Mouse (Mus musculus): ENCODE data around the gene Fancc. TPM values are rescaled to one million over a fixed set of nuclear protein-coding genes. Genes with fewer than 3 reads are reported as not detected.
"Not testable (repeated sequence)": the region's sequence is repeated elsewhere in the genome, so short reads cannot be mapped to it uniquely, and the experiment has no call there.

The Fancc gene
- polyA plus RNA-seq, 1 experiment from 2014 or later = 15.3 TPM

DNA sequence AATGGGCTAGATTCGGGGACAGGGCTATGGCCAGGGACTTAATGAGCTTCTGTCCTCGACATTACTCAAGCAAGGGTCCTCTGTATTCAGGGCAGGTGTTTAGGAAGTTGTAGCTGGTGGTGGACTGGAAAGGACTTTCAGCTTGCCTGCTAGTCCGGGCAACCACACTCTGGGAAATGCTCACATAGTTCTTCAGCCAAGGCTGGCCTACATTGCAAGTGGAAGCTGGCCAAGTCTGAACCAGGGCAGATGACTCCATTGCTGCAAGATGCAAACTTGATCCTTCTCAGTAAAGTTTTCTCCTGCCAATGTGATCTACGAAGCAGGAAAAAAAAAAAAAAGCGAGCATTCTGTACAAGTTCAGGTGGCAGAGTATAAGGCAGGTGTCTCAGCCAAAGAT, 44.2 kb downstream of the Fancc start:
- Histone ChIP-seq H3K9ac (no peak overlapping the region), H3K9me3 (replicated peaks) (no peaks in the 10 kb centered on the region), H3K4me1 (replicated peaks) (no peaks in the 10 kb centered on the region), H3K27me3 (replicated peaks) (no peaks in the 10 kb centered on the region), H3K27ac (ENCODE audit: poor library complexity, severe bottlenecking) (no peak overlapping the region), H3K4me3 (no peak overlapping the region), H3K36me3 (no peaks in the 10 kb centered on the region), H3K4me2 (no peak overlapping the region)
- no peak for ATAC-seq (ENCODE audit: insufficient number of reproducible peaks, low FRiP score)
- 65% methylated on average over 5 of the region's 5 CpGs for WGBS

DNA sequence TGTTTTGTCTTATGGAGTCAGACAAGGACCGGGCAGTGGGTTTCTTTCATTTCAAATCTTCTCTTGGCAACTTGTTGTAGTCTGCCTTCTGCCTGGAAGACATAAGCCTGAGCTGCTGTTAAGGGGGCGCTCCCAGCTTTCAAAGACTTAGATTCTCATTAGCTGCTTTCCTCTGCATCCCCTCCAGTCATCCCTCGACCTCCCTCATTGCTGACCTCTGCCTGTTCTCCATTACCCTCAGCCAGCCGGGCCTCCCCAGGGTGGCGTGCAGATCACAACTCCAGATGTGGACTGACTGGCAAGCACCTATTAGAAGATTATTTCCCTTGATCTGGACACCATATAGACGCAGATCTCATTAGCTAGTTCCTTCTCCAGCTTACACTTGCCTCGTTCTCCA, 45.9 kb downstream of the Fancc start:
- no peak for ATAC-seq (ENCODE audit: insufficient number of reproducible peaks, low FRiP score)
- Histone ChIP-seq H3K27me3 (replicated peaks) (no peaks in the 10 kb centered on the region), H3K4me3 (no peak overlapping the region), H3K27ac (ENCODE audit: poor library complexity, severe bottlenecking) (no peak overlapping the region), H3K9ac (no peak overlapping the region), H3K4me2 (no peak overlapping the region), H3K4me1 (replicated peaks) (no peaks in the 10 kb centered on the region), H3K36me3 (no peaks in the 10 kb centered on the region), H3K9me3 (replicated peaks) (no peaks in the 10 kb centered on the region)
- WGBS = 71% methylated on average over 7 of the region's 7 CpGs

DNA sequence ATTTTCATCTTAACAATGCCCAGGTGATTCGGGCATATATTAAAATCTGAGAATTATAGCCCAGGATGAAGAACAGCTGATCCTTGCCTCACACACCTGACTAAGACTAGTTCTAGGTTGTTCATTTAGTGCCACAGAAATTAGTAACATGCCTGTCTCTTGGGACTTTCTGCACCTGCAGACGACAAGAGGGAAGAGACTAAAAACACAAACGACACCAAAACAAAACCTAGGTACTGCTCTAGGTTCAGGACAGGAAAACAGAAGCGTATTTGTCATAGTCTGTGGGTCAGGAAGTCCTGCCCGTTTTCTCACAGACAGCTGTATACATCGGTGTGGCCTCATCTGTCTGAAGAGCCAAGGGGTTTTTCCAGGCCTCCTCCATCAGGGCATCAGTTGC, 51.7 kb downstream of the Fancc start:
- H3K27me3 ChIP-seq (replicated peaks) = no peaks in the 10 kb centered on the region
- no peak overlapping the region for H3K4me2 ChIP-seq
- 64% methylated on average over 6 of the region's 6 CpGs for WGBS
- H3K4me1 ChIP-seq (replicated peaks) = no peaks in the 10 kb centered on the region
- H3K9ac ChIP-seq = no peak overlapping the region
- H3K36me3 ChIP-seq = no peaks in the 10 kb centered on the region
- no peaks in the 10 kb centered on the region for H3K9me3 ChIP-seq (replicated peaks)
- ATAC-seq (ENCODE audit: insufficient number of reproducible peaks, low FRiP score) = no peak
- no peak overlapping the region for H3K4me3 ChIP-seq
- no peak overlapping the region for H3K27ac ChIP-seq (ENCODE audit: poor library complexity, severe bottlenecking)

DNA sequence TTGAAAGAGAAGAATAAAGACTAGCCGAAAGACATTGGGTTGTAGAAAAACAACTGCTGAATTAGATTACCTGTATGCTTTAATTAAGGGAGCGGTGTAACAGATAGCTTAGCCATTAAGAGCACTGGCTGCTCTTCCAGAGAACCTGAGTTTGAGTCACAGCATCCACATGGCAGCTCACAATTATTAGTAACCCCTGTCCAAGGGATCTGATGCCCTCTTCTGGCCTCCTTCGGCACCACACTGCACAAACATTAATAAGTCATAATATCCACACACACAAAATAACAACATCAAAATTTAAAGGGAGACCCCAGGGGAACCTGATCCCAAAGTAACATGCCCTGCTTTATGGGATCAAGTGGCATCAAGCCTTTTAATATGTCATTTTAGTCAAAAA, 64.3 kb downstream of the Fancc start:
- Histone ChIP-seq H3K27ac (ENCODE audit: poor library complexity, severe bottlenecking) (no peak overlapping the region), H3K4me1 (replicated peaks) (peaks cover 6% of the 10 kb centered on the region), H3K27me3 (replicated peaks) (no peaks in the 10 kb centered on the region), H3K9ac (no peak overlapping the region), H3K36me3 (no peaks in the 10 kb centered on the region), H3K9me3 (replicated peaks) (no peaks in the 10 kb centered on the region), H3K4me2 (no peak overlapping the region), H3K4me3 (no peak overlapping the region)
- no peak for ATAC-seq (ENCODE audit: insufficient number of reproducible peaks, low FRiP score)
- WGBS = 92% methylated on average over 3 of the region's 3 CpGs

DNA sequence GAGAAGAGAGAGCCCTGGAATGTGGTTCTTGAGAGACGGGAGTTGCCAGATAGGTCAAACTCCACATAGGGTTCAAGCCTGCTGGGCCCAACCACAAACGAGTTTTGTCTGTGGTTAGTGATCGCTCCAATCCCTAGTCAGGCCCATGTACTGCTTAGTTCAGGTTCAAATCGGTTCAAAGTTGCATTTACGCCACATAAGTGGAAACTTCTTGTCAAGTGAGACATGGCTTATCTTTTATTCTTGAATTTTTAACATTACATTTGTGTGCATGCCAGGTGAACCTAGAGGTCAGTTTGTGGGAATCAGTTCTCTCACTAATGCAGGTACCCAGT, 65.3 kb downstream of the Fancc start:
- Histone ChIP-seq H3K9ac (peak overlapping the region; percentile 82), H3K27me3 (replicated peaks) (no peaks in the 10 kb centered on the region), H3K36me3 (no peaks in the 10 kb centered on the region), H3K4me3 (peak overlapping the region; percentile 73), H3K27ac (ENCODE audit: poor library complexity, severe bottlenecking) (peak overlapping the region; percentile 99), H3K4me2 (peak overlapping the region; percentile 71), H3K9me3 (replicated peaks) (no peaks in the 10 kb centered on the region), H3K4me1 (replicated peaks) (peaks cover 6% of the 10 kb centered on the region)
- WGBS = 9% methylated on average over 5 of the region's 5 CpGs
- no peak for ATAC-seq (ENCODE audit: insufficient number of reproducible peaks, low FRiP score)

DNA sequence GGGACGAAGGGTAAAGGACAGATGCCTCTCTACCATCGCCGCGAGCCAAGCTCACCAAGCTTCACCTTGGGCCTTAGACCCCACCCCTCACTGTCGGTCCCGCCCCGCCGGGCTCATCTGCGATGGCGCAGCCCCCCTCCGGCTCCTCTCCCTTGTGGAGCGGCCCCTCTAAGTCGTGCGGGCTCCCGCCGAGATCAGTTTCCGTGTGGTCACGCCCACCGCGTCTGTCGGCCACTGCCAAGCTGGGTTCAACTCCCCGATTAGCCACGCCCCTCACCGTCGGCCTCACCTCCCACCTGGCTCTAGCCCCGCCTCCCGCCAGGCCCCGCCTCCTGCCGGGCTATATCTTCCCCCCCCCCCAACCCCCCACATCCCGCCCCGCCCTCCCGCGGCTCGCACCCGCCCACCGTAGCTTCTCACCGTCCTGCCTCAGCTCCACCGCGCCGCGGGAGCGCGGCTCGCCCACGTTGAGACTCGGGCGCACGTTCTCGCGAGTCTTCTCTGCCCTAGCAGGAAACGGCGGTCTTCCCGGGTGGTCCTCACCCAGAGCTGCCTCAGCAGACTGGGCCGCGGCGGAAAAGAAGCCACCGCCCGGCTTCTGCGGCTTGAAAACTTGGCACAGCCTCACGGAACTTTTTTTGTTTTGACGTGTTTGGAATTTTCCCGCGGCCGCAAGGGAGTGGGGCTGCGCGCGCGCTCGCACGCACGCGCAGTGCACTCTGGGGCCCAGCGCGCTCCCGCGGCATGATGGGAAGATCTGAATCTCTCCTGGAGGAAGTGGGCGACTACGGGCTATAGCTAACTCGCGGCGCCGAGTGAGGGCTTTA, 65.8 kb downstream of the Fancc start:
- Histone ChIP-seq H3K4me3 (peak overlapping the region; percentile 73), H3K9ac (peak overlapping the region; percentile 82), H3K4me1 (replicated peaks) (peaks cover 6% of the 10 kb centered on the region), H3K36me3 (no peaks in the 10 kb centered on the region), H3K9me3 (replicated peaks) (no peaks in the 10 kb centered on the region), H3K27me3 (replicated peaks) (no peaks in the 10 kb centered on the region), H3K4me2 (peak overlapping the region; percentile 71), H3K27ac (ENCODE audit: poor library complexity, severe bottlenecking) (peak overlapping the region; percentile 99)
- ATAC-seq (ENCODE audit: insufficient number of reproducible peaks, low FRiP score) = peak; percentile 97
- WGBS = under 1% methylated on average over 74 of the region's 82 CpGs

DNA sequence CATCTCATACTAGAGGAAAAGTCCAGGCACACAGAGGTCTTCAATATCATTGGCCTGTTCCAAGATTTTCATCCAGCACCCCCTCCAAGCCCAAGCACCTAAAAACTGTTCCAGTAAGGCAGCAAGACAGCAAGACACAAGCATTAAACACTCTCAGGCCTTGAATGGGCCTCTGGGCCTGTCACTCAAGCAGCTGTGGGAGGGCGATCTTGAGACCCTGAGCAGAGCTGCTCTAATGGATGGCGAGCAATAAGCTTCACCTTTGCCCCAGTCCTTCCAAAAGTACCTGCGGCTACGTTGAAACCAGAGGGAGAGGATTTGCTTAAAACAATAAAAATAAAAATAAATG, 66.4 kb downstream of the Fancc start:
- peak overlapping the region; percentile 73 for H3K4me3 ChIP-seq
- no peaks in the 10 kb centered on the region for H3K27me3 ChIP-seq (replicated peaks)
- H3K4me2 ChIP-seq = peak overlapping the region; percentile 71
- ATAC-seq (ENCODE audit: insufficient number of reproducible peaks, low FRiP score) = peak; percentile 66
- H3K9ac ChIP-seq = peak overlapping the region; percentile 82
- 1% methylated on average over 4 of the region's 4 CpGs for WGBS
- H3K4me1 ChIP-seq (replicated peaks) = peaks cover 6% of the 10 kb centered on the region
- no peaks in the 10 kb centered on the region for H3K9me3 ChIP-seq (replicated peaks)
- H3K27ac ChIP-seq (ENCODE audit: poor library complexity, severe bottlenecking) = peak overlapping the region; percentile 99
- H3K36me3 ChIP-seq = no peaks in the 10 kb centered on the region

DNA sequence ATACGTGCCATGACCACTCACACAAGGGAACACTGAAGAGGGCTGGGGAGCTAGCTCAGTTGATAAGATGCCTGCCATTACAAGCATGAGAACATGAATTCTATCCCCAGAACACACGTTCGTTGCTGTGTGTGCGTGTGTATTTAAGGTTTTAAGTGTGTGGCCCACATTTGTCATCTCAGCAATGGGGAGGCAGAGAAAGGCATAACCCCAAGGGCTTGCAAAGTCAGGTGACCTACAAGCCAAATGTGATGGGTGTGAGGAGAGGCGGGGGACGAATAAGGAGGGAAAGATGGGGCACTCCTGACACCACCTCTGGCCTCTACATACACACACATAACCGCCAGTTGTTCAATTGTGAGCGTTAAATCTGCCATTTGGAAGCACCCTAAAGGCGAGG, 66.9 kb downstream of the Fancc start:
- Histone ChIP-seq H3K36me3 (no peaks in the 10 kb centered on the region), H3K27ac (ENCODE audit: poor library complexity, severe bottlenecking) (peak overlapping the region; percentile 99; the same call in 1 of the 2 replicates), H3K9me3 (replicated peaks) (no peaks in the 10 kb centered on the region), H3K9ac (peak overlapping the region; percentile 82; the same call in 1 of the 2 replicates), H3K4me2 (peak overlapping the region; percentile 71), H3K4me3 (peak overlapping the region; percentile 73), H3K27me3 (replicated peaks) (no peaks in the 10 kb centered on the region), H3K4me1 (replicated peaks) (peaks cover 6% of the 10 kb centered on the region)
- 69% methylated on average over 9 of the region's 9 CpGs for WGBS
- ATAC-seq (ENCODE audit: insufficient number of reproducible peaks, low FRiP score) = no peak

DNA sequence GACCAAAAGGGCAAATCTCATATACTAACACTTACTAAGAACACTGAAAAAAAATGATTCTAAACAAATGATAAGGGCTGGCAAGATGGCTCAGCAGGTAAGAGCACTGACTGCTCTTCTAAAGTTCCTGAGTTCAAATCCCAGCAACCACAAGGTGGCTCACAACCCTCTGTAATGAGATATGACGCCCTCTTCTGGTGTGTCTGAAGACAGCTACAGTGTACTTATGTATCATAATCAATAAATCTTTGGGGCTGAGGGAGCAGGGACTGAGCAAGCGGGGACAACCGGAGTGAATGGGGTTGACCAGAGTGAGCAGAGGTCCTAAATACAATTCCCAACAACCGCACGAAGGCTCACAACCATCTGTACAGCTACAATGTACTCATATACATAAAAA, 68.9 kb downstream of the Fancc start:
- not testable (repeated sequence) for H3K27ac ChIP-seq (ENCODE audit: poor library complexity, severe bottlenecking); H3K4me2 ChIP-seq; H3K27me3 ChIP-seq (replicated peaks); ATAC-seq (ENCODE audit: insufficient number of reproducible peaks, low FRiP score); H3K4me3 ChIP-seq; H3K9me3 ChIP-seq (replicated peaks); H3K4me1 ChIP-seq (replicated peaks); H3K36me3 ChIP-seq; H3K9ac ChIP-seq
- 91% methylated on average over 5 of the region's 5 CpGs for WGBS

DNA sequence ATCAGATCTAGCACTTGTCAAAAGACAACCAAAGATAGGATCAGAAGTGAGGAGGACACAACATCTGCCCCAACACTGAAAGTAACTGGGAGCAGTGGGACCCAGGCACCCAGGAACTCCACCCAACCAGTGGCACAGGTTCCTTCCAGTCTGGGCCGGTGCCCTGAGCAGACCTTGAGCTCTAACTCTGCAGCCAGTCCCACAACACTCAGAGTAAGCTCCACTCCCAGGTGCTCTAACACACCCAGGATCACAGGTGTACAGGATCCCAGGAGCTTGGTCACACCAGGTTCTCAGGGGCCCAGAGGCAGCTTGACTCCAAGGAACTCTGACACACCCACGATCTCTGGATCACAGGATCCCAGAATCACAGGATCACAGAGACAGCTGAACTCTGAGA, 74.0 kb downstream of the Fancc start:
- Histone ChIP-seq H3K27ac (ENCODE audit: poor library complexity, severe bottlenecking) (no peak overlapping the region), H3K27me3 (replicated peaks) (no peaks in the 10 kb centered on the region), H3K4me1 (replicated peaks) (0 out of 2 replicates have a peak, but pooled peaks cover 8% of the 10 kb centered on the region), H3K9me3 (replicated peaks) (no peaks in the 10 kb centered on the region), H3K4me2 (no peak overlapping the region), H3K9ac (no peak overlapping the region), H3K36me3 (no peaks in the 10 kb centered on the region), H3K4me3 (no peak overlapping the region)
- 93% methylated on average over 2 of the region's 2 CpGs for WGBS
- no peak for ATAC-seq (ENCODE audit: insufficient number of reproducible peaks, low FRiP score)

DNA sequence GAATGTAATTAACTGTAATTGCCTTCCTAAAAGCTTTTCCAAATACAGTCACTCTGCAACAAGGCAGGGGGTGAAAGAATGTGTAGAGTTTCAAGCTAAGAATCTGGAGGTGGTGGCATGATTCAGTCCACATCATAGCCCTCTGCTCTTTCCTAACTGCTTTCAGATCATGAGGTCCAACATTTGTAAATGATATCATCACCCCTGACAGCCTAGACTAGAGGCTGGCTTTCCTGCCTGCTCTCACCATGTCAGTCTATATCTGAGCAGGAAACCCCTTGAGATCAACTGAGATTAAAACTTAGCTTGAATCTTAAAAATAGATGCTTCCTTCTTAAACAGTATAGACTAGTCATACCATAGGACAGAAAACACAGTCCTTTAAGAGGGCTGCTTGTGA, 75.9 kb downstream of the Fancc start:
- no peak overlapping the region for H3K4me2 ChIP-seq
- ATAC-seq (ENCODE audit: insufficient number of reproducible peaks, low FRiP score) = no peak
- no peaks in the 10 kb centered on the region for H3K27me3 ChIP-seq (replicated peaks)
- H3K36me3 ChIP-seq = no peaks in the 10 kb centered on the region
- no peak overlapping the region for H3K4me3 ChIP-seq
- no peak overlapping the region for H3K9ac ChIP-seq
- no peak overlapping the region for H3K27ac ChIP-seq (ENCODE audit: poor library complexity, severe bottlenecking)
- 0 out of 2 replicates have a peak, but pooled peaks cover 8% of the 10 kb centered on the region for H3K4me1 ChIP-seq (replicated peaks)
- H3K9me3 ChIP-seq (replicated peaks) = no peaks in the 10 kb centered on the region

DNA sequence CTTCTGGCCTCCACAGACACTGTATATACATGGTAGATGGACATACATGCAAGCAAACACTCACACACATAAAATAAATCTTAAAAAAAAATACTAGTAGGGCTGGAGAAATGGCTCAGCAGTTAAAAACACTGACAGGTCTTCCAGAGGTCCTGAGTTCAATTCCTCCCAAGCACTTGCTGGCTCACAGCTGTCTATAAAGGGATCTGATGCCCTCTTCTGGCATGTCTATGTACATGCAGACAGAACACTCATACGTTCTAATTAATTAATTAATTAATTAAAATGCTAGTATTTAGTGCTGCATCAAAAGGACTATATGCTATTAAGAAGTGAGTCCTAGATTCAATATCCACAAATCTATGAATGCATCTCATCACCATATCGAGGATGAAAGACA, 78.9 kb downstream of the Fancc start:
- no peak for ATAC-seq (ENCODE audit: insufficient number of reproducible peaks, low FRiP score)
- no peaks in the 10 kb centered on the region for H3K9me3 ChIP-seq (replicated peaks)
- 79% methylated on average over 2 of the region's 2 CpGs for WGBS

More for the DNA sequence above, 78.9 kb downstream of the Fancc start:
- Histone ChIP-seq H3K36me3 (no peaks in the 10 kb centered on the region), H3K4me3 (no peak overlapping the region), H3K4me2 (no peak overlapping the region), H3K27me3 (replicated peaks) (no peaks in the 10 kb centered on the region), H3K27ac (ENCODE audit: poor library complexity, severe bottlenecking) (no peak overlapping the region), H3K4me1 (replicated peaks) (0 out of 2 replicates have a peak, but pooled peaks cover 8% of the 10 kb centered on the region), H3K9ac (no peak overlapping the region)
